Mouse (Mus musculus): ENCODE results near the gene Cyp4f14. TPM values are rescaled to one million over a fixed set of nuclear protein-coding genes. Genes with fewer than 3 reads are reported as not detected.
"Not testable (repeated sequence)": the region's sequence is repeated elsewhere in the genome, so short reads cannot be mapped to it uniquely, and the experiment has no call there.

The Cyp4f14 gene
- total RNA-seq, 2 experiments from 2014 or later, result 0.18 to 0.29 TPM

DNA sequence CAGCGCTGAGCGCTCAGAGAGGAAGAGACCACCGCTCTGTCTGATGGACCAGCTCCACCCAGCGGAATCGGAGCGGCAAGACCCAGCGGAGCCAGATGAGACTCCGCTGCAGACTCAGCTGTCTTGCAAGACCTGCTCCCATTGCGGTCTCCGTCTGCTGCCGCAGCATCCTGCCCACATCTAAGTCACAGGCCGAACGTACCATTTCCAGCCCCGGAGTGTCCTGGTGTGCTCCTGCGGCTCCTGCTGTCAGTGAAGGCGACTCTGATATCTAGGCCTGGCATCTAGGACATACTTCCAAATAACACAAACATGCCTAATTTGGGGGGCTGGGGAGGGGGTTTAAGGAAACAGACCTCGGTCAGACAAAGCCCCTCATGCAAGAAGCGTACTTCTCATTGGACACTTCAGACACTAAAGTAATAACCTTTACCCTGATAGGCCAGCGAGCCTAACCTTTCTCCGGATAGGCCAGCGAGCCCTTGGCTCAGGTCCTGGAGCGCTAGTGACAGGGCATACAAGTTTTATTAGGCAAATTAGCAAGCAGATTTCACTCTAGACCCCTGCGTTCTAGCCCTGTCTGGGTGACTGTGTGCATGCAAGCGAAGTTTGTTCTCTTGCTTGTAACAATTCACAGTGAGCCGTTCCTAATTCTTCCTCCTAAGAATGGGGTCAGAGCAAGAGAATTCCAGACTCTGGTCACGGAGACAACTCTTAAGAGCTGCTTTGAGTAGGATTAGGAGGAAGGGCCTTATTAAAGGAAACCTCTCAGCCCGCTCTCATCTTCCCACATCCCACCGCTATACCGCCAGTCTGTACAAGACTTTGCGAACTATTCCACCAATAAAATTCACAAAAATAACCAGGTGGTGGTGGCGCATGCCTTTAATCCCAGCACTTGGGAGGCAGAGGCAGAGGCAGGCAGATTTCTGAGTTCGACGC is 25.6 kb downstream of the Cyp4f14 start, which contains the start of gene Zfp870:
Gene Zfp870, minus strand, starts transcription at position 404 of the 942 bp plus-strand sequence.
- DNase-seq, result peak; percentile 88

DNA sequence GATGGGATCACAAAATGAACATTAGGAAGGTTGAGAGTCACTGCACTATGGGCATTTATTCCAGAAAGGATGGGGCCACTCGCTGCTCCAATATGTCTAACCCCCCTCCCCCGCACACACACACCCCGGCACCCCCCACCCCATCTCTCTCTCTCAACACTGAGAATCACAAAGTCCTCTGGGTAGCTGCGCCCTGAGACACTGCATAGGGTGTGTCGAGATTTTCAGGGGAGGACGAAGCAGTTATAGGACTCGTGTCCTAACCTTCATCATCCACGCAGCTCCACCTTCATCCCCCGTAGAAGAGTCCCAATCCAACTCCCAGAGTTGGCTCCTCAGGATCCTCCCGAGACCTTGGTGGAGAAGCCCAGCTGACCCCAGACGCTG is 26.3 kb downstream of the Cyp4f14 start:
- no peak for DNase-seq

DNA sequence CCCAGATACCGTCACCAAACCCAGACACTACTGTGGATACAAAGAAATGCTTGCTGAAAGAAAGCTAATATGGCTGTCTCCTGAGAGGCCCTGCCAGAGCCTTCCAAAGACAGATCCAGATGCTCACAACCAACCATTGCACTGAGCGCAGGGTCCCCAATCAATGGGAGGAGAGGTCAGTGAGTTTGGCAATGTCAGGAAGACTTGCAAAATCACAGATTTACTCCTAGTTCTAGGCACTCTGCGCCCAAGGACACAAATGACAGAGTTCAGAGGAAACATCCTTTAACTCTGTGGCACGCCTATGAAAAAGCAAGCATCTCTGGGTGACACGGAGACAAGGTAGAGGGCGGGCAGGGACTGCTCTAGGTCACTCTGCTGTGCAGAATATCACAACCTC is 27.5 kb downstream of the Cyp4f14 start:
- no peak for DNase-seq

DNA sequence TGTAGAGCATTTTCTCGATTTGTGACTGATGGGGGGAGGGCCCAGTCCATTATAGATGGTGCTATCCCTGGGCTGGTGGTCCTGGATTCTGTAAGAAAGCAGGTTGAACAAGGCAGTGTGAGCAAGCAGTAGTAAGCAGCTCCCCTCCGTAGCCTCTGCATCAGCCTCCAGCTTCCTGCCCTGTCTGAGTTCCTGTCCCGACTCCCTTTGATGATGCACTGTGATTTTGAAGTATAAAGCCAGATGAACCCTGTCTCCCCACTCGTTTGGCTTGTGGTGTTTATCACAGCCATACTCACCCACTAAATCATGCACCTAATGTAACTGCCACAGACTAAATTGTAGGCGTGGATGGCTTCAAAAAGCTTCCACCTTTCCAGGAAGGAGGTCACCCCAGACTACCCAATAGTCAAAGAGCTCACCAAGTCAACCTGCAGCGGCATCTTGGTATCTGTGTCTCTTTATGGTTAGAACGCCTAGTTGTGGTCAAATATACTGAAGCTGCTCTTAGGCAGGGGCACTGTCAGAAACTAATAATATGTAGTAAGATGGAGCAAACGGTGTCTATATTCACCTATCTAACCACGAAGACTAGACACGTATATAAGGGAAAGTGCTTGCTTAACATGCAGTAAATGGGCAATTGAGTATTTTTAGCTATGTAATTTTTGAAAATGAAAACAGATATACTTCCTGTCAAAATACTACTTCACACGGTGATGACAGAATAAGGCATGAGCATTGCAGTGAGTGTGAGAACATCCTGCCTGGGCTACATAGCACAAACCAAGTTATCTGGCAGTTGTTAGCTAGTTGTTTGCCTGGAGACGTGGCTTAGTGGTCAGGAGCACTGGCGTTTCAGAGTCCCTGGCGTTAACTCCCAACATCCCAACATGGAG is 36.6 kb downstream of the Cyp4f14 start:
- DNase-seq, result no peak

DNA sequence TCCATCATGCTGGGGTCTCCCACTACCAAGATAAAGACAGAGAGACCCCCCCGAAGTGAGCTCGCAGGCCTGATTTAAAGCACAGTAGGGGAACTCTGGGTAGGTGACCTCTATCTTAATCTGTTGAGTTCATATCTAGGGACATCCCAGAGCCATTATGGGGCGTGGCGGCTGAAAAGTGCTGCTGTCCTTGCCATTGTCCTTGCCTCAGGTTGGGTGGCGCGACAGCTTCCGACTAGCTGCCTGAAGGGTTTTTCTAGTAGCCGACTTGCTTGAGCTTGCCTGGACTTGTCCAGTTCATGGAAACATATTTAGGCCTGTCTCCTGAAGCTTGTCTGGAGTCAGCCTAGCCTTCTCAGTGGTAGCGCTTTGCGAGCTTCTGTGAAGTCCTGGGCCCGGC is 38.4 kb downstream of the Cyp4f14 start:
- no peak for DNase-seq

DNA sequence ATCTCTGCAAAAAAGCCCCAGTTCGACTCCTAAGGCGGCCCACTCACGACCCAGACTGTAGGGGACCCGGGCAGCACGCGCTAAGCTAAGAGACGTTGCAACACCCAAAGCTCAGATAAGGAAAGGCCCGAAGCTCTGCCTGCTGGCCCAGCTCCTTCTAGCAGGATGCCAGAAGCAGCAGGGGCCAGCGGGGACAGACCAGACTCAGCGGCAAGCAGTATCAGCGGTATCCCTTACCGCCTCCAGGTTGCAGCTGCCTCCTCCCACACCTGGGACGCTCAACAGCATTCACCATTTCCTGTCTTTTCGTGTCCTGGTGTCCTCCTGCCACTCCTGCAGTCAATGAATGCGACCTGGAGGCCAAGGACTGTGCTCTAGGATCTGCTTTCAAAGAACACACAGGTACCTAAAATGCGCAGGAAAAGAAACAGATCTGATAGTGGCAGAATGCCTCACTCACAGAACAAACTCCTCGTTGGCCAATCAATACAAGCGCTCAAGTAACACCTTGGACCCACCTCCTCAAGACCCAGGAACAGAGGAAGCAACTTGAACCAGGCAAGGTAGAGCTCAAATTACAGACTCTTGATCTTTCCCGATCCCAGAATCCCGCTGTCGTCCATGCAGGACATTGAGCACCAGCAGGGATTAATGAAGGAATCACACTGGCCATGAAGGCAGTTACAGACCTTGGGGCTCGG is 39.5 kb downstream of the Cyp4f14 start:
- no peak for DNase-seq

DNA sequence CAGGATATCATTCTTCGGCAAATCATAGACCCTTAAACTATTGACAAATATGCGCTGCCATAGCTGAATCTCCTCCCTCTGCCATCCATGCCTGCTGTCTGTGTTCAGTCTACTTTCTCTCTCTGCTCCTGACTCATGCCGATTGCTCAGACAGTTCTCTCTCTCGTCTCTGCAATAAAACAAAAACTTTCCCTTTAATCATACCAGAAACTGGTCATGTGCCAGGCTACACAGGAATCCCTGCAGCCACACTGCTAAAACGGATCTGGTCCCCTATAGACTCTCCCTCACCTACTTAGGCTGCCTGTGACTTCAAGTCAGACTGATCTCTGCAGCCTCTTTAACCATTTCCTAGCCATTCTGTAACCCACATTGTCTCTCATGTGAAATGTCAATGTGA is 44.4 kb downstream of the Cyp4f14 start:
- no peak for DNase-seq

DNA sequence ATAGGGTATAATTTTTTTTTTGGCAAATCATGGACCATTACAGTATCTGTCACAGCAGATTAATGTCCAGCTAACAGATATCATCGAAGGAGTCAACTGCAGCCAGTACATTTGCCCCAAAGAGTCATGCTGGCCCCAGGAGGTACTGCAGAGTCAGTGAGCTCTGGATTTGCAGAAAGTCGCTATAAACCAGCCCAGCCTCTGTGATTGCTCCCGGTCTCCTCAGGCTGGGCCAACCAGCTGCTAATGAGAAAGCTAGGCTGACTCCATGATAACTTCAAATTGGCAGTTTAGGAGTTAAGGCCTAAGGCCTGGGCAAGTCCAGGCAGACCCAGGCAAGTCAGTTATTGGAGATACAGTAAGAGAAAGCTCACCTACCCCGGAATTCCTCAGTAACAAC is 45.1 kb downstream of the Cyp4f14 start:
- no peak for DNase-seq

DNA sequence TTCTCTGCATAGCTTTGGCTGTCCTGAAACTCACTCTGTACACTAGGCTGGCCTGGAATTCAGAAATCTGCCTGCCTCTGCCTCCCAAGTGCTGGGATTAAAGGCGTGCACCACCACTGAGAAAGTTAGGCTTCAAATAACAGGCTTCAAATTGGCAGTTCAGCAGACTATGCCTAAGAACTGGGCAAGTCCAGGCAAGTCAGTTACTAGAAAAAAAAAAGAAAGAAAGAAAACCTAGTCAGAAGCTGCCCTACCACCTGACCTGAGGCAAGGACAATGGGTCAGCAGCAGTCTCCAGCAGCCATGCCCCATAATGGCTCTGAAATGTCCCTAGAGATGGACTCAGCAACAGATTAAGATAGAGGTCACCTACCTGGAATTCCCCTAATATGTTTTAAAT is 45.7 kb downstream of the Cyp4f14 start:
- DNase-seq, result no peak

DNA sequence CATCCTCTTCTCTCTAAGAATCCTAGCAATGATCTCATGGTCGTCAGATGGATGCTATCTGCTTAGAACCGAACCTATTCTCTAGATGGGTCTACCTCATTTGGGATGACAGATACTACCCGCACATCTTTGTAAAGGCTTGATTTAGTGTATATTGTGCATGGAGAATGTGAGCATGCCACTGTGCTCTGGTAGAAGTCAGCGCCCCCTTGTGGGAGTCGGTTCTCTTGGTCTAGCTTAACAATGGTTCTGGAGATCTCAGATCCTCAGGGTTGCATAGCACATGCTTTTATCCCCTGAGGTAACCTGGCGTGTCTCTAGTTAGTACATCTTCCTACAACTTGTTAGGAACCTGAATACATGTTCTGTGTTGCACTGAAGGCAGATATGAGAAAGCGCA is 49.9 kb downstream of the Cyp4f14 start:
- not testable (repeated sequence) for DNase-seq

DNA sequence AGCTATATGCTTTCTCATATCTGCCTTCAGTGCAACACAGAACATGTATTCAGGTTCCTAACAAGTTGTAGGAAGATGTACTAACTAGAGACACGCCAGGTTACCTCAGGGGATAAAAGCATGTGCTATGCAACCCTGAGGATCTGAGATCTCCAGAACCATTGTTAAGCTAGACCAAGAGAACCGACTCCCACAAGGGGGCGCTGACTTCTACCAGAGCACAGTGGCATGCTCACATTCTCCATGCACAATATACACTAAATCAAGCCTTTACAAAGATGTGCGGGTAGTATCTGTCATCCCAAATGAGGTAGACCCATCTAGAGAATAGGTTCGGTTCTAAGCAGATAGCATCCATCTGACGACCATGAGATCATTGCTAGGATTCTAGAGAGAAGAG is 60.4 kb downstream of the Cyp4f14 start:
- not testable (repeated sequence) for DNase-seq

Other genes with a start within 250 kb of the Cyp4f14 start
- gene Cyp4f15, start 231.7 kb downstream of the Cyp4f14 start, total RNA-seq (2021), result not detected
- 10 to 100 TPM; 16.5 to 17.9 TPM for gene Zfp871, start 129.1 kb downstream of the Cyp4f14 start, total RNA-seq (2021)
- under 1 TPM; 0.23 to 0.32 TPM for gene Zfp811, start 107.4 kb downstream of the Cyp4f14 start, total RNA-seq (2021)
- gene Zfp799, start 87.1 kb downstream of the Cyp4f14 start, total RNA-seq (2021), result 1 to 10 TPM; 5.3 to 5.4 TPM
- 1 to 10 TPM; 6.1 to 7.2 TPM for gene Zfp870, start 25.7 kb downstream of the Cyp4f14 start, total RNA-seq (2021)
- 1 to 10 TPM; 7.8 to 8.2 TPM for gene Cyp4f13, start 30.1 kb upstream of the Cyp4f14 start, total RNA-seq (2021)
- 1 to 10 TPM in 1 of 2 experiments, under 1 TPM in 1; 0.87 to 1.1 TPM for gene Zfp472, start 48.5 kb upstream of the Cyp4f14 start, total RNA-seq (2021)
- 1 to 10 TPM; 3.4 to 4.6 TPM for gene Zfp952, start 75.8 kb upstream of the Cyp4f14 start, total RNA-seq (2021)
- 1 to 10 TPM; 1.7 to 2.8 TPM for gene Zfp763, start 116.1 kb upstream of the Cyp4f14 start, total RNA-seq (2021)
- not detected for gene 4921501E09Rik, start 150.7 kb upstream of the Cyp4f14 start, total RNA-seq (2021)
- 1 to 10 TPM; 3.2 to 3.9 TPM for gene Zfp563, start 172.0 kb upstream of the Cyp4f14 start, total RNA-seq (2021)
- gene Morc2b, start 222.3 kb upstream of the Cyp4f14 start, total RNA-seq (2021), result under 1 TPM; 0.16 to 0.41 TPM